Comparison of ENCODE assay signal across 14 mouse cellular contexts in genomic region chr9:90385047-90385446, GRCm38 (mm10).
"Had no signal": no experiment of that assay in that cellular context is flagged by ENCODE, and none has a peak within 500 bp of the region (broad histone marks: within the 10 kb centered on the region; RNA-seq: fewer than 3 reads in every experiment).

No protein-coding gene starts in this region.

- H3K4me1 ChIP-seq: kidney, embryonic 15.5 days; limb, embryonic 15.5 days; liver, embryonic 12.5 days; megakaryocyte, embryonic 14.5 days; midbrain, embryonic 15.5 days; neural tube, embryonic 12.5 days had no signal

- H3K4me2 ChIP-seq: kidney, embryonic 15.5 days; limb, embryonic 15.5 days; liver, embryonic 12.5 days; lung, embryonic 14.5 days; midbrain, embryonic 11.5 days; midbrain, embryonic 15.5 days; neural tube, embryonic 12.5 days had no signal

- H3K27me3 ChIP-seq: kidney, embryonic 15.5 days; limb, embryonic 15.5 days; liver, embryonic 12.5 days; megakaryocyte, embryonic 14.5 days; midbrain, embryonic 15.5 days; neural tube, embryonic 12.5 days had no signal

- H3K9me3 ChIP-seq: kidney, embryonic 15.5 days; limb, embryonic 15.5 days; liver, embryonic 12.5 days; megakaryocyte, embryonic 14.5 days; midbrain, embryonic 15.5 days; neural tube, embryonic 12.5 days had no signal

- H3K36me3 ChIP-seq: kidney, embryonic 15.5 days; limb, embryonic 15.5 days; liver, embryonic 12.5 days; midbrain, embryonic 15.5 days; neural tube, embryonic 12.5 days had no signal

- H3K9ac ChIP-seq: kidney, embryonic 15.5 days; limb, embryonic 15.5 days; liver, embryonic 12.5 days; lung, embryonic 14.5 days; midbrain, embryonic 15.5 days; neural tube, embryonic 12.5 days had no signal

- H3K27ac ChIP-seq: kidney, embryonic 15.5 days; left cerebral cortex, adult 2 months; limb, embryonic 15.5 days; liver, embryonic 12.5 days; macrophage; midbrain, embryonic 15.5 days; neural tube, embryonic 12.5 days had no signal

- H3K4me3 ChIP-seq: kidney, embryonic 15.5 days; left cerebral cortex, adult 2 months; limb, embryonic 15.5 days; liver, embryonic 12.5 days; megakaryocyte, embryonic 14.5 days; midbrain, embryonic 15.5 days; neural tube, embryonic 12.5 days had no signal

- ATAC-seq: liver, embryonic 12.5 days; midbrain, embryonic 15.5 days had no signal

- DNase-seq: kidney, postnatal 25 days; lung, embryonic 14.5 days; lung, postnatal 10 days; thymus, adult 2 months; thymus, postnatal 25 days had no signal
